Mouse (Mus musculus): ENCODE data around the gene Stat5a.

Gene Stat5a

GRCm38 (mm10) chr11:100836923-100837702 lies 22.0 kb upstream of the Stat5a start:
- DNase-seq (ENCODE audit: low read depth, low spot score), result no peak

GRCm38 (mm10) chr11:100838894-100839293 lies 20.3 kb upstream of the Stat5a start:
- DNase-seq (ENCODE audit: low read depth, low spot score), result no peak

- DNase-seq (ENCODE audit: low read depth, low spot score), result no peak
These were observed 19.6 kb upstream of the Stat5a start for GRCm38 (mm10) chr11:100839523-100839922.

- no peak for DNase-seq (ENCODE audit: low read depth, low spot score)
These were observed 18.3 kb upstream of the Stat5a start for GRCm38 (mm10) chr11:100840866-100841265.

- no peak for DNase-seq (ENCODE audit: low read depth, low spot score)
These were observed 17.1 kb upstream of the Stat5a start for GRCm38 (mm10) chr11:100842025-100842424.

GRCm38 (mm10) chr11:100843070-100843669 lies 16.0 kb upstream of the Stat5a start:
- no peak for DNase-seq (ENCODE audit: low read depth, low spot score)

- no peak for DNase-seq (ENCODE audit: low read depth, low spot score)
These were observed 15.0 kb upstream of the Stat5a start for GRCm38 (mm10) chr11:100844121-100844520.

GRCm38 (mm10) chr11:100845793-100846192 lies 13.4 kb upstream of the Stat5a start:
- peak; percentile 61 for DNase-seq (ENCODE audit: low read depth, low spot score)

- DNase-seq (ENCODE audit: low read depth, low spot score), result no peak
These were observed 11.6 kb upstream of the Stat5a start for GRCm38 (mm10) chr11:100847572-100847971.

- DNase-seq (ENCODE audit: low read depth, low spot score), result no peak
These were observed 11.1 kb upstream of the Stat5a start for GRCm38 (mm10) chr11:100848080-100848479.

- DNase-seq (ENCODE audit: low read depth, low spot score), result no peak
These were observed 10.3 kb upstream of the Stat5a start for GRCm38 (mm10) chr11:100848789-100849379.

GRCm38 (mm10) chr11:100849456-100850037 lies 9.6 kb upstream of the Stat5a start:
- DNase-seq (ENCODE audit: low read depth, low spot score), result no peak

- DNase-seq (ENCODE audit: low read depth, low spot score), result no peak
These were observed 8.9 kb upstream of the Stat5a start, which contains the start of gene Stat5b for GRCm38 (mm10) chr11:100850038-100850777. Stat5b (minus strand) TSS chr11:100850724.

GRCm38 (mm10) chr11:100850778-100851528 lies 8.2 kb upstream of the Stat5a start:
- peak; percentile 64 for DNase-seq (ENCODE audit: low read depth, low spot score)

- DNase-seq (ENCODE audit: low read depth, low spot score), result no peak
These were observed 7.1 kb upstream of the Stat5a start for GRCm38 (mm10) chr11:100852088-100852487.

GRCm38 (mm10) chr11:100853018-100853417 lies 6.1 kb upstream of the Stat5a start:
- DNase-seq (ENCODE audit: low read depth, low spot score), result no peak

- DNase-seq (ENCODE audit: low read depth, low spot score), result no peak
These were observed 4.9 kb upstream of the Stat5a start for GRCm38 (mm10) chr11:100854268-100854667.

GRCm38 (mm10) chr11:100855178-100855577 lies 4.0 kb upstream of the Stat5a start:
- no peak for DNase-seq (ENCODE audit: low read depth, low spot score)

- DNase-seq (ENCODE audit: low read depth, low spot score), result no peak
These were observed 1.2 kb upstream of the Stat5a start for GRCm38 (mm10) chr11:100857960-100858359.

GRCm38 (mm10) chr11:100859579-100860075 lies 476 bp downstream of the Stat5a start:
- no peak for DNase-seq (ENCODE audit: low read depth, low spot score)

Data from skeletal muscle tissue, adult 2 months (tissue).